Mouse (Mus musculus): ENCODE results near the gene L3mbtl3. TPM values are rescaled to one million over a fixed set of nuclear protein-coding genes. Genes with fewer than 3 reads are reported as not detected.
A peak's percentile ranks its signal among the peaks of the same experiment; 100 is the strongest.

The L3mbtl3 gene
- 2.8 and 2.9 TPM in 2 replicates for polyA plus RNA-seq (2012; rRNA removed)

DNA sequence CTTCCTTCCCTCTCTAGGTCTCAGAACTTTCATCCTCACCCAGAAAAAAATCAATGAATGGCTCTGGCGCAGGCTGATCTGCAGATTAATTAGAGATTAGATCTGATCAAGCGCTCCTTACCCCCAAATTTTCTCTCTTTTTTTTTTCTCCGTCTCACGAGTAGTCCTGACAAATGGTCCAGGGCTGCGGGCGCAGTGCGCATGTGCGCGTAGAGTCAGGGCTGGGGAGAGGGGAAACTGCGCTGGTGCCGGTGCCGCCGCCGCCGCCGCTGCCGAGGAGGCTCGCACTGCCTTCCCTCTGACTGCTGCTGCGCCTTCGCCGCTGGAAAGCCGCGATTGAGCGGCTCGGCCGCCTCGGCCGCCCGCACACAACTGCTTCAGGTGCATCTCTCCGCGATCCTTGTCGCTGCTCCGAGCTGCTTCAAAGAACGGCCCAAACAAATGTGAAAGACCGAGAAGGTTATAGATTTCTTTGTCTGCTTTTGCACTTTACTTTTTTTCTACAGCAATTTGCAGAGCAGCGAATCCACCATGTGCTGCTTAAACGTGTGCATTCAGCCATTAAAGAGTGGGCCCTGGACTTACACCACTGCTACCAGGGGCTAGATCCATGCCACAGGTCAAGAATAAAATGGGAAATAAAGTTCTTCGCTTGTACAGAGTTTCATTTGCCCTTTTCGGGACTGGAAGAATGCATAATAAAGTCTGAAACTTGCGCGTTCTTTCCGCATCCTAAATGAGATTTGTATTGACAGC is at the start of gene L3mbtl3:
L3mbtl3 (minus strand) TSS at position 182 of the 756 bp plus-strand sequence.
- WGBS = 6% methylated on average over 42 of the region's 42 CpGs
- peak; percentile 61 for DNase-seq (ENCODE audit: low read depth, low spot score)

DNA sequence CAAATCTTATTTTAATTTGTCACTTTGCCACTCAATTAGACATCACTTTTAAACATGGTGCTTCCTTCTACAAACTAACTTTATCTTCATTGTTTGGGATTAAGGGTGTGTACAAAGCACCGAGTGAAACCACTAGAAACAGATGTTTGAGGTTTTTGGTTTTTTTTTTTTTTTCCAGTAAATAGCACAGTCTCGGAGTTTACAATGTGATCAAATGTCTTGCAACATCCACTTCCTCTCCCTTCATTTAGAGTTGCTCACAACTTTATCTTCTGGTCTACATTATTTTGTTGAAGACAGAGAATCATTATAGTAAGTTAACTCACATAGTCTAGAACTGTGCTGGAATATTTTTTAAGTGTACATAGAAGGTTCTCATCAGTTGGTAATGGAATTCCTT is 45.4 kb upstream of the L3mbtl3 start:
- DNase-seq (ENCODE audit: low read depth, low spot score) = no peak
- 25% methylated on average over 2 of the region's 2 CpGs for WGBS

DNA sequence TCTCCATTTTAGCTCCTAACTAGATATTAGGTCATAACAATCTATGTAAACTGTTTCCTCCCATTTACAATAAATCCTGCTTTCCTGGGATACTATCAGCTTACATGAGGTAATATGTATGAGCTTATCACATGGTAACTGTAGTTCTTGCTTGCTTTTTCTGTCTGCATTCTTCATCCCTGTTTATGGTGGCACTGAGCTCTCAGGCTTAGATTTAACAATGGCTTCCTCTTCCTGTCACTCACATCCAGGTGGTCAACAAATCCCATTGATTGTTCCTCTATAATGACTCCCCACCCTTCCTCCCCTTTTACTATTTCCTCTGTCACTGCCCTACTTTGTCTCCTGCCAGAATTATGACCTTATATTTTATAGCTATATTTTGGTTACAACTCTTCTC is 12.9 kb upstream of the L3mbtl3 start:
- DNase-seq (ENCODE audit: low read depth, low spot score) = no peak

DNA sequence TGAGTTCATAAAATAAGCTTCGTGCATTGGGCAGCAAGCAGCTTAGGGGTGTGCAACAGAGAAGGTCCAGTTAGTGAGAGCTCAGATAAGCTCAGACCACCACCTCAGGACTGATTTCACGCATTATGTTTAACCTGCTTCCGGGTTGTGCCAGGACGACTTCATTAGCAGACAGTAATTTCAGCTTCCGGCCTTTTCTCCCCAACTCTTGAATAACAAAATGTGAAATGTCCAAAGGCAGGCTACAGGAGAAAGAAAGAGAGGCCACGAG is 1.5 kb upstream of the L3mbtl3 start:
- WGBS = 97% methylated on average over 6 of the region's 6 CpGs
- DNase-seq (ENCODE audit: low read depth, low spot score) = no peak

DNA sequence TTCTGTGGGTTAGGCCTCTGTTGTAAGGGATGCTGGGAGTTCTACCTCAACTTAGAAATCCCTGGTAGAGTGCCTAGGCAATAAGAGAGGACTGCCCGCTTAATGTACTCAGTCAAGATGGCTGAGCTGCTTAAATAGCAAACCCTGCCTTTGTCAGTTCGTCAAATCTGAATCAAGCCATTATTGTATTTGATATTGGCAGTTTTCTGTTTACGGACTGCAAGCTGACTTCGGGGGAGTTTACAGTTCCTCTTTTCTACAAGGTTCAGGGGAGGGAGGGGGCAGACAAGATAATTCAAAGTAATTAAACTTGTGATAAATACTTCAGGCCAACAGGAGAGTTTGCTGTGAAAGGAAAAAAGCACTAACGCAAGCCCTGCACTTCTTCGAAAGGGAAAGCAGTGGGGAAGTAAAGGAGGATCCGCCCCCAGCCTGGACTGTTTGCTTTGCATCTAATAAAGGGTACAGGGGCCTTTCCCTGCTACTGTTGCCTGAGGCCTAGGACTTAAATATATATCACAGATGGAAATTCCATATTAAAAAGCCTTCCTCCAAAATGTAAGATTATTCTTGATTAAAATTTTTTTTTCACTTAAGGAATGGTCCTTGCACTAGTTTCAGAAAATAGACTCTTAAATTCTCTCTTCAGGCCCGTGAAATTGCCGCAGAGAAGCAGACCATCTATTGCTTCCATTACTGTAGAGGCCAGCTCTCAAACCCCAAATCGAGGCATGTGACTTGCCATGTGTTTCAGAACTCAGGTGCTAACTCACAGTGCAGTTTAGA is 968 bp upstream of the L3mbtl3 start:
- WGBS = 63% methylated on average over 10 of the region's 10 CpGs
- no peak for DNase-seq (ENCODE audit: low read depth, low spot score)

DNA sequence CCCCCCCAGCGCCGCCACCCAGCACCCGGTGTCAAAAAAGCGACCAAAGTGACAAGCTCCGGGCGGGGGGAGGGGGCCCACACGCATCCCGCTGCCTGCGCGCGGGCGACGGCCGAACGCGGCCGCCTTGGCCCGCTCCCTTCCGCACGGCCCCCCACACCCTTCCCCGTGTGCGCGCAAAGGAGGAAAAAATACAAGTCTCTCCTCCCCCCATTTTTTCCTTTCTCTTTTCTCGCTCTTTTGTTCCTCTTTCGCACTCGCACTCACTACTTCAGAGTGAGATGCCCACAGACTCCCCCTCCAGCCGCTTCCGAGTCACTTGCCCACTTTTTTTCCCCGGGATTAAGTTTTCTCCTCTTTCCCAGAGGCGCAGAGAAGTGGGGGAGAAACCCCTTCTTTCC is 420 bp downstream of the L3mbtl3 start:
- DNase-seq (ENCODE audit: low read depth, low spot score) = no peak

DNA sequence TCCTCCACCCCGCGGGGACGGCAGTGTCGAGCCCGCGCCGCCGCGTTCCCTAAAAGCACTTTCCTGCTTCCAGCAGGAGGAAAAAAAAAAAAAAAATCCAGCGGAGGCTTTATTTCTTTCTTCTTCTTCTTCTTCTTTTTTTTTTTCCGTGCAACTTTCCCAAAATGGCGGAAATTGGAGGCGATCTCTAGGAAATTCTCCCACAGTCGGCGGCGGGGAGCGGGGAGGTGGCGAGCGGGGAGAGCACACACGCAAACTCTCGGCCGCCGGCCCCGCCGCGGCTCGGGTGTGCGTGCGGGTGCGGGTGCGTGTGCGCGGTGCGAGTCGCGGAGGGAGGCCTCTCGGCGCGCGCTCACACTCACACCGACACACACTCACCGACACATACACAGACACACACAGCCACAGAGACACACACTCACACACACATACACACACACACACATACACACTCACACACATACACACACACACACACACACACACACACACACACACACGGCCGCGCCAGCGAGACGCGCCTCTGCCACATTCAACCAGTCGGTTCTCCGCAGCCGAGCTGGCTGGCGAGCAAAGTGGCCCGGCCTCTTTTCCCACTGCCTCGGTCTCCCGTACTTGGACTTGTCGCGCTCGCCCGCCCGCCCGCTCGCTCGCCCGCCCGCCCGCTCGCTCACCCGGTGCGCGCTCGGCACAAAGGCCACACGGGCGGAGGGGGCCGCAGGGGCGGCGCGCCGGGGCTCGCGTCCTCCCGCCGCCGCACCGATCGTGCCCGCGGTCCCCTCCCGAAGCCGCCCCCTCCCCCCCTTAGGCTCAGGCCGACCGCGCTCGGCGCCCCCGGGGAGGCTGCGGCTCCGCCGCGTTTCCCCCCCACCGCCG is 1.1 kb downstream of the L3mbtl3 start:
- WGBS = under 1% methylated on average over 98 of the region's 101 CpGs
- DNase-seq (ENCODE audit: low read depth, low spot score) = no peak

More for the DNA sequence above, 420 bp downstream of the L3mbtl3 start:
- under 1% methylated on average over 20 of the region's 30 CpGs for WGBS

DNA sequence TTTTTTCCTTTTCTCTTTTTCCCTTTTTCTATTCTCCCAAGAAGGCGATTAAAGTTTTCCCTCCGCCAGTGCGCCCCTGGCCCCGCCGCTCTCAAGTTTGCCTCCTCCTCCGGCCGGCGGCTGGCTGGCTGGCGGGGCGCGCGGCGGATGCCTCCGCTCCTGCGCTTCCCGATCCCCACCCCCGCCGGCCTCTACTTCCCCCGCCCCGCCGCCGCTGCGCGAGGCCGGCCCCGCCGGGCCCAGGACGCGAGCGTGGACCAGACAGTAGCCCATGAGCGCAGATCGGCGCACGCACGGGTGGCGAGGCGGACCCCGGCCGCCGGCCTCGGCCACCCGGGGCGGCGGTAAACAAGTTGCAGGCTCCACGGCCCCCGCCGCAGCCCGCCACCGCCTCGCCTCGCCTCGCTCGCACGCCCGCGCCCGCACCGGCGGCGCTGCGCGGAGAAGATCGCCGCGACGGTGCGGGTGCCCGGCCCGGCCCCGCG is 1.8 kb downstream of the L3mbtl3 start:
- WGBS = under 1% methylated on average over 70 of the region's 71 CpGs
- DNase-seq (ENCODE audit: low read depth, low spot score) = no peak

DNA sequence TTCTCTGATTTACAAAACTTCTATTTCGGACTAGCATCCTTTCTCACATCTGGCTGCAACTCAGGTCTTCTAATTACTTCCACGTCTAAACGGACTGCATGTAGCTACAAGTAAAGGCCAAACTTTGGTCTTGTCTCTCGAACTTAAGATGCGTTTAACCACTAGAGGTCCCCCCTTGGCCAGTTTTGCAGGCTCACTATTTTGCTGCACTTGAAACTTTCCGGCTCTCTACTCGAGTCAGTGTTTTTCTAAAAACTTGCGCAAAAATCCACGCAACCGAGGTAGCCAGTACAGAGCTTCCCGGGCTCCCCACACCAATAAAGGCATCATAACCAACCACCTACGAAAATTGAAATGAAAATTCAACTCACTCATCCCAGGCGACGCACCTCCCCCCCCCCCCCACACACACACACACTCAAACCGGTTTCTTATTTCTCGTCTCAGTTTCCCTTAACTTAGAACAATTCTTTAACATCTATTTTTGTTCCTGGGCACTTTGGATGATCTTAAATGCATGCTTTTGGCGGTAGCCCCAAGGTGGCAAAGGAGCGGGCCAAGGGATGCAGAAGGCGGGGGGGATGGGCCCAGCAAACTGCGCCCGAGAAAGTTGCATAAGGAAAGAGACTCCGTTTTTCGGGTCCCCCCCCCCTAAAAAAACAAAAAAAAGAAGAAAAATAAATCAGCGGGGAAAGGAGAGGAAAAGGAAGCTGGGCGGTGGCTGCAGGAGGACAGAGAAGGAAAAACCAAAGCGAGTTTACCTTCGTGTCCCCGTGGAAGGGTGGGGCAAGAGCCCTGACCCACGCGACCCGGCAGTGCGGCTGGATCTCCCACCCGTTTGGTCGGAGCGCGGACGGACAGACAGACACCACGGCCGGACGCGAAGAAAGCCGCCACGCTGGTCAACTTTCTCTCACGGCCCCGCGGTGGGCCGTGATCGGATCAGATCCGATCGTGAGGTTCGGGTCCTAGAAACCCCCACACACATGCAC is 2.5 kb downstream of the L3mbtl3 start:
- WGBS = under 1% methylated on average over 51 of the region's 51 CpGs
- peak; percentile 83 for DNase-seq (ENCODE audit: low read depth, low spot score)

DNA sequence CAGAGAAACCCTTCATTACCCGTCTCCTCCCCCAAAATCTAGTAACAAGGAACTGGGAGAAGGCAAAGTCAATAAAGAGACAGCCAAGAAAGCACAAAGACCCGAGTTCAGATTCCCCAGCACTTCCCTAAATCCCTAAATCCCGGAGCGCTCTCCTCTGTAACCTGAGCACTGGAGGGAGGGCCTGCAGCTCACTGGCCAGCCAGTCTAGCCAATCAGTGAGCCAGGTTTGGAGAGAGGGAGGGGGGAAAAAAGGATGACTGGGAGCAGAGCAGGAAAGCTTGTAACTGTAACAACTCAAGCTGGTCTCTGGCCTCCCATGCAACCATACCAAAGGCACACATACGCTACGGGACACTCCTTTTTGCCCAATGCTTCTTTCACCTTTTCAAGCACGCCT is 4.4 kb downstream of the L3mbtl3 start:
- 71% methylated on average over 7 of the region's 7 CpGs for WGBS
- DNase-seq (ENCODE audit: low read depth, low spot score) = no peak

DNA sequence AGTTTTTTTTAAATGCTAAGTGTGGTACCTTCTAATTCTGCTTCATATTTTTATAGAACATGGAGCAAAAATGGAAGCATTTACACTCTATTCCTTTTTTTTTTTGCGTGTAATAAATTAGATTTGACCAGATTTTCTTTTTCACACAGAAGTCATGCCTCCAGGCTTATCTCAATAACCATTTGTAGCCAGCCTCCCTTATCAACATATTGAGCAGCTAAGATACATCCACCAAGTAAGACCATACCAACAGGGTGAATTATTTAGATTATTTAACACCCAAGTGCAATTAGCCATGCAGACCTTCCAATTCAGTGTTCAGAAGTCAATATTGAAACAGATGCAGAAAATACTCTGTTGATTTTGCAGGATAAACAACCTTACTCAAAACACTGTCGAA is 10.8 kb downstream of the L3mbtl3 start:
- WGBS = 77% methylated on average over 2 of the region's 2 CpGs
- no peak for DNase-seq (ENCODE audit: low read depth, low spot score)

DNA sequence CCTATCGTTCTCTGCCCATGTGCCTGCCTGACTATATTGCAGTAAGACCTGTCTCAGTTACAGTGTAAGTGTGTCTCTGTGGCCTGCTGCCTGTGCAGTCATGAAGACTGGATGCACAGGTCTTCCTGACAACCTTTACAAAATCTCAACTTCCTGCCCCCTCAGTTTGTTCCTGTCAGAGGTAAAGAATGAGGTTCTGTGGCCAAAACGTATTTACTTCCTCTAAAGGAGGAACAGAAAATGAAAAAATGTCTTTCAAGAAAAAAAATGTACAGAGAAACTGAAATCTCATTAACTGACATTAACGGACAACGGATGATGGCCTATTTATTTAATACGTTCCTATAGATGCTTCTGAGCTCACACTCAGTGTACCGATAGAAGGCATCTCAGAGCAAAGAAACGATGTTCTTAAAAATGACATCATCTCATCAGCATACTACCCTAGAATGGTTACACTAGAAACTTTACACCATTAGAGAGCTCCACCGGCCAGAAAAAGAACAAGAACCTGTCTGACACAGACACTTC is 11.4 kb downstream of the L3mbtl3 start:
- 73% methylated on average over 8 of the region's 8 CpGs for WGBS
- DNase-seq (ENCODE audit: low read depth, low spot score) = no peak

DNA sequence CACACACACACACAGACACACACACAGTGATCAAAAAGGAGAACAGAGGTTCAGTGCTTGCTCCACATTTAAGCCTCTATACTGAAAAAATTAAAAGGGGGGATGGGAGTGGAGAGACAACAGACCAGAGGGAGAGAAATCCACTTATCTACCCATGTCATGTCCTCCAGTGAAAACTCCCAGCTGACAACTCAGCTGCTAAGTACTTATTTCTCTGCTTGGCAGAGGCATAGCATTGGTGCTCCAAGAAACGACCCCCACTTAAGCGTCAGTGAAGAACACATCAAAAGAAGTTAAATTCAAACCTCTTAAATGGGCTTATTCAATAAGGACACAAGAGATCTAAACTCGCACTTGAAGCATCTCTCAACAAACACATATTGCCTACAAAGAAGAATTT is 12.2 kb downstream of the L3mbtl3 start:
- WGBS = 66% methylated on average over 3 of the region's 3 CpGs
- DNase-seq (ENCODE audit: low read depth, low spot score) = no peak

DNA sequence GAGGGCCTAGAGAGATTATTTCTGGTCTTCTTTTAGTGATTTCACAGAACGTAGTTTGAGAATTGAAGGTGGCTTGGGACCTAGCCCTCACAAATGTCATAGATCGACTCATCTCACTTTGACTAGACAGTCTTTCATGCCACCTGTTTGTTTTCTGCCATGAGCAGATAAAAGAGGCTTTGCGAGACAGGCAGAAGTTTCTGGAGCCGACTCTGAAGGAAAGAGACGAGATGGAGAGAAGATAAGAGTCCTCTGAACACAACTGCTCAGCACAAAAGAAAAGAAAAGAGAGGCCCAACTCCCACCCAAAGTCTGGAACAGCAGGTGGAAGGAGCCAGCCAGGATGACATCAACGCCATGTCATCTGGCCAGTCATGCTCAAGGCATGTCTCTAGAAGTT is 17.0 kb downstream of the L3mbtl3 start:
- WGBS = 80% methylated on average over 6 of the region's 6 CpGs

DNA sequence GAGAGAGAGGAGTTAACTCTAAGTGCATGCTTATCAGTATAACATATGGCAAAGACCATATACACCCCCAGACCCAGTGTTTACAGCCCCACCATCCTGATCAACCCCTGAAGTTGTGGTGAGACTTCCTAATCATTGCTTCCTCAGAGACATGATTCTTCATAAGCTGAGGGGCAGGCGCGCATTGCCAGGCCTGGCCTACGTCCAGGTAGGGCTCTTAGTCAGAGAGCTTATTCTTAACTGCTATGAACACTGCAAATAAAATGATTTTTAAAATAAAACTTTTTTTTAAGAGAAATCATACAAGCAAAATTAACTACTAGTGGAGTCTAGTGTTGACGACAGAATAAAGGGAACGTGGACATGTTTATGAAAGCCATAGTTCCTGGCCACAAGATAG is 17.5 kb downstream of the L3mbtl3 start:
- no peak for DNase-seq (ENCODE audit: low read depth, low spot score)
- 90% methylated on average over 5 of the region's 5 CpGs for WGBS

More for the DNA sequence above, 17.0 kb downstream of the L3mbtl3 start:
- DNase-seq (ENCODE audit: low read depth, low spot score) = no peak

DNA sequence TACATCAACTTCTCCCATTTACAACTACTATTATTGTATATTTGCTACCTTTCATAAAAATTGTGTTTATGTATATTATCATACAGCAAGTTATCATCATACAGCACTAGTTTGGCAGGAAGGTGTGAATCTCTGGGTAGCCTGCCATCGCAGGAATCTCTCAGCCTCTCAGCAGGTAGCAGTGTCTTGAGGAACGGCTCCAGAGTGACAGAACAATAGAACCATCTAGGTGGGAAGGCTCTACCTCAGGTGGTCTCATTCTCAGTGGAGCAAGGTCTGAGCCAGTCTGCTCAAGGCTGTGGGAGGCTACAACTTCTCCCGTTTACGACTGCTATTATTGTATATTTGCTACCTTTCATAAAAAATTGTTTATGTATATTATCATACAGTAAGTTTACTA is 22.0 kb downstream of the L3mbtl3 start:
- 81% methylated on average over 4 of the region's 4 CpGs for WGBS
- DNase-seq (ENCODE audit: low read depth, low spot score) = no peak

DNA sequence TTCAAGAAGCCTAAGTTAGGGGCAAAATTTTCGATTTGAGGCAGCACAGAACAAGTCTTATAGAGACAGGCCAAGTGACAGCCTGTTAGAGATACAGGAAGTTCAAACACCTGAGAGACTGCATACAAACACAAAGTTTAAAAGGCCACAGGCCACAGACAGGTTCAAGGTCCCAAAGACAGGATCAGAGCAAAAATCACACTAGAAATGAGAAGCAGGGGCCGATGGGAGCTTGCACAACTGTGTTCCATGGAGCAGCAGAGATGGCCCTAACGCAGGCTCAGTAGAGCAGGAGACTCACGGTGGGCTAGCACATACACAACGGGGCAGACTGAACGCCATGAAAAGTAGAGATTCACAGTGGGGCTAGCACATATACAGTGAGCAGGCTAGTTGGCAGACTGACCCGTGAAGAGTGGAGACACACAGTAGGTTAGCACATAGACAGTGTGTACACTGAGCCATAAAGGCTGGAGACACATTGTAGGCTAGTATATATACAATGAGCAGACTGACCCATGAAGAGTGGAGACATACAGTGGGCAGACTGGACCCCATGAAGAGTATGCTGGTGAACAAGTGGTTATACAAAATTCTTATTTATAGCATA is 24.5 kb downstream of the L3mbtl3 start:
- no peak for DNase-seq (ENCODE audit: low read depth, low spot score)
- 92% methylated on average over 7 of the region's 7 CpGs for WGBS

DNA sequence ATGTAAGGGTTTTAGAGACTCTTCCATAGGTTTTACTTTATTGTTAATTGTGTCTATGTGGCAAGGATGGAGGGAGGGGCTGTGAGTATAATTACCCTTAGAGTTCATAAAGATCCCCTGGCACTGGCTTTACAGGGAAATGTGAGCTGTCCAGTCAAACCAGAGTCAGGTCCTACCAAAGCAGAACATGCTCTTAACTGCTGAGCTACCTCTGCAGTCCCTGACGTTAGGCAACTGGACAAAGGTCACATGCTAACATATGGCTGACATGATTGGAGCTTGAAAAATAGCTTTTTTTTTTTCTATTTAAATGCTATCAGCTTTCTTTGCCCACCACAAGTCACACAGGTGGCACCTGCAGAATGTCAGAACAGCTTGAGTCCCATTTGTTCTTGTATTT is 25.6 kb downstream of the L3mbtl3 start:
- no peak for DNase-seq (ENCODE audit: low read depth, low spot score)
- 54% methylated on average over 1 of the region's 1 CpGs for WGBS
